Mouse (Mus musculus): ENCODE data around the gene 3110070M22Rik. TPM values are rescaled to one million over a fixed set of nuclear protein-coding genes. Genes with fewer than 3 reads are reported as not detected.
"Not testable (repeated sequence)": the region's sequence is repeated elsewhere in the genome, so short reads cannot be mapped to it uniquely, and the experiment has no call there.

The 3110070M22Rik gene
- 1.4 and 1.8 TPM in 2 replicates for polyA plus RNA-seq (2011; ENCODE audit: insufficient read depth, insufficient read length, low read depth, missing spikeins)

DNA sequence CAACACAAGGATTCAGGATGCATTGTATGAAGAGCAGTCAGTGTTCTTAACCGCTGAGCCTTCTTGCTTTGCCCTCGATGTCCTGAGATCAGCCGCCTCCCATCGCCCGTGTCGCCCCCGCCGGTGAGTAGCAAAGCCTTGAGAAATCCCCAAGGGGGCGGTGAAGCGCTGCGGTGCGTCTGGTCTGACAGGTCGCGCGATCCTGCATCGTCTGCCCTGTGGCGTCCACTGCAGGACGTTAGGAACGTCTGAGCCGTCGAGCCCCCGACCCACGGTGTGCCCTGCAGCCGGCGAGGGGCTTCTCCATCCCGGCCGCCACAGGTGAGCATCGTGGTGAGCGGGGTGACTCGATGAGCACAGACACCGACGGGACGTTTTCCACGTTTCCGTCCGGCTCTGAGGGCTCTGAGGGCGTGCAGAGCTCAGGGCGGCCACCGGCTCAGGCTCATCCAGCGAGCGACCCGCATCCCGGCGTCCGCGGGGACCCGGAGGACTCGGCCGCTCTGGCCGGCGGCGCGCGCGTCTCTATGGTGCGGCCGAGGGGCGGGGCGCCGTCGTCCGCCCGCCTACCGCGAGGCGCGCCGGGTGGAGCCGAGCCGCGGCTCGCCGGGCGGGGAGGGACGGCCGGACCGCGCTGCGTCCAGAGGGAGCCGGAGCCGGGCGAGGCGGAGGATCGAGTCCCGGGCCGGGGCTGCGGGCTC, at the start of gene 3110070M22Rik, which contains the start of gene Tmem267:
3110070M22Rik (minus strand) TSS at position 504 of the 701 bp plus-strand sequence.
Tmem267 (plus strand) TSS at position 160 of the 701 bp plus-strand sequence.
- Histone ChIP-seq H3K9me3 (replicated peaks; ENCODE audit: control insufficient read depth, insufficient read depth, low read length, poor library complexity, severe bottlenecking) (peaks cover 17% of the 10 kb centered on the region), H3K9ac (ENCODE audit: low read depth, poor library complexity, severe bottlenecking) (no peak within 1 kb of the TSS), H3K27ac (ENCODE audit: insufficient read depth, low read length) (peak within 1 kb of the TSS; percentile 28), H3K4me3 (ENCODE audit: low read depth, low read length) (peak within 1 kb of the TSS; percentile 69), H3K36me3 (ENCODE audit: control insufficient read depth, insufficient read depth, low read length, poor library complexity, severe bottlenecking) (peaks cover 4% of the 10 kb centered on the region), H3K4me1 (ENCODE audit: control insufficient read depth, insufficient read depth, low read length) (no peaks in the 10 kb centered on the region), H3K27me3 (ENCODE audit: control insufficient read depth, insufficient read depth, low read length, poor library complexity, severe bottlenecking) (no peaks in the 10 kb centered on the region)
- TF ChIP-seq CTCF (IDR thresholded peaks at IDR 0.05; ENCODE audit: low read depth, low read length) (peak; percentile 36), POLR2A (IDR thresholded peaks at IDR 0.05; ENCODE audit: insufficient read depth, low read length) (no peak)

- not testable (repeated sequence) for H3K27me3 ChIP-seq (ENCODE audit: control insufficient read depth, insufficient read depth, low read length, poor library complexity, severe bottlenecking); H3K36me3 ChIP-seq (ENCODE audit: control insufficient read depth, insufficient read depth, low read length, poor library complexity, severe bottlenecking); H3K27ac ChIP-seq (ENCODE audit: insufficient read depth, low read length); H3K9ac ChIP-seq (ENCODE audit: low read depth, poor library complexity, severe bottlenecking); H3K4me3 ChIP-seq (ENCODE audit: low read depth, low read length); H3K4me1 ChIP-seq (ENCODE audit: control insufficient read depth, insufficient read depth, low read length)
- H3K9me3 ChIP-seq (replicated peaks; ENCODE audit: control insufficient read depth, insufficient read depth, low read length, poor library complexity, severe bottlenecking), result peaks cover 11% of the 10 kb centered on the region
Measured at GRCm38 (mm10) chr13:119494938-119495337, 6.8 kb upstream of the 3110070M22Rik start.

DNA sequence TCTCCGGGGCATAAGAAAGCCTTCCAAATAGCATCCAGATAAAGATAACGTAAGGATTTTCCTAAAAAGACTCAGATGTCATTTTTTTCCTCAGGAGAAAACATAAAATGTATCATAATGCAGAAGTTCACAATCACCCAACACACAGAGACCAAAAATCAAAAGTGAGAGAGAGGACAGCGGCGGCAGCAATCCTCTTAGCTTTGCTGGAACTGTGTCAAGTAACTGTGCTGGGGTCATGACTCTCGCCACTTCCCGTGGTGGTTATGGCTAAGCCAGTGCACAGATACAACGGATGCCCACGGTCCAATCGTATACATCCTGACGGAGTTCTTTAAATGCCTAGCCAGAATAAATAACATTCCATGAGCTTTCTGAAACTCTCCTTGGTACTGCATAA, 3.9 kb upstream of the 3110070M22Rik start:
- not testable (repeated sequence) for H3K27me3 ChIP-seq (ENCODE audit: control insufficient read depth, insufficient read depth, low read length, poor library complexity, severe bottlenecking); H3K4me3 ChIP-seq (ENCODE audit: low read depth, low read length); H3K27ac ChIP-seq (ENCODE audit: insufficient read depth, low read length); H3K4me1 ChIP-seq (ENCODE audit: control insufficient read depth, insufficient read depth, low read length); H3K36me3 ChIP-seq (ENCODE audit: control insufficient read depth, insufficient read depth, low read length, poor library complexity, severe bottlenecking); H3K9ac ChIP-seq (ENCODE audit: low read depth, poor library complexity, severe bottlenecking)
- peaks cover 12% of the 10 kb centered on the region for H3K9me3 ChIP-seq (replicated peaks; ENCODE audit: control insufficient read depth, insufficient read depth, low read length, poor library complexity, severe bottlenecking)

GRCm38 (mm10) chr13:119487354-119487753, 829 bp downstream of the 3110070M22Rik start:
- TF ChIP-seq CTCF (IDR thresholded peaks at IDR 0.05; ENCODE audit: low read depth, low read length) (no peak), EP300 (IDR thresholded peaks at IDR 0.05; ENCODE audit: insufficient read depth, low read depth, low read length) (no peak), POLR2A (IDR thresholded peaks at IDR 0.05; ENCODE audit: insufficient read depth, low read length) (no peak)
- Histone ChIP-seq H3K9ac (ENCODE audit: low read depth, poor library complexity, severe bottlenecking) (no peak overlapping the region), H3K27me3 (ENCODE audit: control insufficient read depth, insufficient read depth, low read length, poor library complexity, severe bottlenecking) (no peaks in the 10 kb centered on the region), H3K4me1 (ENCODE audit: control insufficient read depth, insufficient read depth, low read length) (no peaks in the 10 kb centered on the region), H3K27ac (ENCODE audit: insufficient read depth, low read length) (no peak overlapping the region), H3K36me3 (ENCODE audit: control insufficient read depth, insufficient read depth, low read length, poor library complexity, severe bottlenecking) (peaks cover 8% of the 10 kb centered on the region), H3K4me3 (ENCODE audit: low read depth, low read length) (peak overlapping the region; percentile 69; the same call in 1 of the 2 replicates), H3K9me3 (replicated peaks; ENCODE audit: control insufficient read depth, insufficient read depth, low read length, poor library complexity, severe bottlenecking) (peaks cover 20% of the 10 kb centered on the region)

DNA sequence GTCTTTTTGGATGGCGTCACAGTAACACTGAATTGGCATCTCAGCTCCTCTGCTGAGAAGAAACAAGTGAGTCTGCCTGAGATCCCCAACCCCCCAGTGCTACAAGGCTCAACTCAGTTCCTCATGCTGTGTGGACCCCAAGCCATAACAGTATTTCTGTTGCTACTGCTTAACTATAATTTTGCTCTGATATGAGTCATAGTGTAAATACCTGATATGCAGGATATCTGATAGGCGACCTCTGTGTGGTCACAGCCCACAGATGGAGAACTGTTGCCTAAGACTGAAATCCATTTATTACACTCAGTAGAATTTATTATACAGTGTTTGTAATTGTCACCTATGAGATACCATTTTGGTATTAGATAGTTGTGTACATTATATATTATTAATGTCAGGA, 10.4 kb downstream of the 3110070M22Rik start:
- Histone ChIP-seq H3K27me3 (ENCODE audit: control insufficient read depth, insufficient read depth, low read length, poor library complexity, severe bottlenecking) (no peaks in the 10 kb centered on the region), H3K27ac (ENCODE audit: insufficient read depth, low read length) (no peak overlapping the region), H3K36me3 (ENCODE audit: control insufficient read depth, insufficient read depth, low read length, poor library complexity, severe bottlenecking) (peaks cover 65% of the 10 kb centered on the region), H3K4me1 (ENCODE audit: control insufficient read depth, insufficient read depth, low read length) (no peaks in the 10 kb centered on the region), H3K9ac (ENCODE audit: low read depth, poor library complexity, severe bottlenecking) (no peak overlapping the region), H3K4me3 (ENCODE audit: low read depth, low read length) (no peak overlapping the region), H3K9me3 (replicated peaks; ENCODE audit: control insufficient read depth, insufficient read depth, low read length, poor library complexity, severe bottlenecking) (peaks cover 7% of the 10 kb centered on the region)
- TF ChIP-seq CTCF (IDR thresholded peaks at IDR 0.05; ENCODE audit: low read depth, low read length) (no peak), EP300 (IDR thresholded peaks at IDR 0.05; ENCODE audit: insufficient read depth, low read depth, low read length) (no peak), POLR2A (IDR thresholded peaks at IDR 0.05; ENCODE audit: insufficient read depth, low read length) (no peak)

GRCm38 (mm10) chr13:119476631-119477030, 11.6 kb downstream of the 3110070M22Rik start:
- peaks cover 66% of the 10 kb centered on the region for H3K36me3 ChIP-seq (ENCODE audit: control insufficient read depth, insufficient read depth, low read length, poor library complexity, severe bottlenecking)
- no peak overlapping the region for H3K27ac ChIP-seq (ENCODE audit: insufficient read depth, low read length)
- TF ChIP-seq CTCF (IDR thresholded peaks at IDR 0.05; ENCODE audit: low read depth, low read length) (no peak), EP300 (IDR thresholded peaks at IDR 0.05; ENCODE audit: insufficient read depth, low read depth, low read length) (no peak), POLR2A (IDR thresholded peaks at IDR 0.05; ENCODE audit: insufficient read depth, low read length) (no peak)
- peaks cover 6% of the 10 kb centered on the region for H3K9me3 ChIP-seq (replicated peaks; ENCODE audit: control insufficient read depth, insufficient read depth, low read length, poor library complexity, severe bottlenecking)
- H3K4me1 ChIP-seq (ENCODE audit: control insufficient read depth, insufficient read depth, low read length), result no peaks in the 10 kb centered on the region
- no peak overlapping the region for H3K4me3 ChIP-seq (ENCODE audit: low read depth, low read length)
- no peaks in the 10 kb centered on the region for H3K27me3 ChIP-seq (ENCODE audit: control insufficient read depth, insufficient read depth, low read length, poor library complexity, severe bottlenecking)
- H3K9ac ChIP-seq (ENCODE audit: low read depth, poor library complexity, severe bottlenecking), result no peak overlapping the region
